Mouse (Mus musculus) large intestine, adult 2 months (tissue): ENCODE results near the gene Nr1h2. TPM values are rescaled to one million over a fixed set of nuclear protein-coding genes. Genes with fewer than 3 reads are reported as not detected.
A peak's percentile ranks its signal among the peaks of the same experiment; 100 is the strongest.

Experiments used
- DNase-seq: peaks from one replicate; pipeline ENCODE4 v3.0.0-alpha.2; 2012; ENCODE audit warnings: low read depth, low spot score
- WGBS: fragments of 180-500 bp; shearing (Covaris S2); methylation state at CpG from one replicate; pipeline ENCODE4 v1.1.7; 2018; 5-methylcytosine and 5-hydroxymethylcytosine counted together
- polyA plus RNA-seq: library from polyadenylated mRNA; depleted of rRNA; stranded (reverse); fragments of >200 nt; gene quantifications from 2 replicates; pipeline ENCODE4 v1.2.3, GENCODE M21; 2012

Nr1h2 gene
- polyA plus RNA-seq, 1 experiment: 163 TPM

- whole genome bisulfite sequencing: 90% methylated on average over 31 of the region's 31 CpGs
- DNase-seq: no peak
These were observed 1.4 kb downstream of the Nr1h2 start for GRCm38 (mm10) chr7:44552141-44552908.

GRCm38 (mm10) chr7:44551731-44552130 lies 2.0 kb downstream of the Nr1h2 start:
- 90% methylated on average over 22 of the region's 22 CpGs for WGBS
- no peak for DNase-seq

DNA sequence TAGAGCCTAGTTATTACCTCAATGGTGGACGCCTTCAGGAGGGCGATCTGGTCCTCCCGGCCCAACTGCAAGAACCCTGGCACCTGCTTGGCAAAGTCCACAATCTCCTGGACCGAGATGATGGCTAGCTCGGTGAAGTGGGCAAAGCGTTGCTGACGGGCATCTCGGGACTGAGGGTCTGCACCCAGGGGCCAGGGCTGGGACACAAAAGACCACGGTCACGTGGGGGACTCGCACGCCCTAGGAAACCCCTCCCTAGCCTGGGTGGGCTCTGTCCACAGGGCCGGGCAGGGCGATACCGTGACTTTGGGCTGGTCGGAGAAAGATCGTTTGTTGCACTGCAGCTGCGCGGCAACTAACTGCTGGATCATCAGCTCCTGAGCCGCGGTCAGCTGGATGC lies 2.5 kb downstream of the Nr1h2 start:
- WGBS: 93% methylated on average over 21 of the region's 21 CpGs
- no peak for DNase-seq

DNA sequence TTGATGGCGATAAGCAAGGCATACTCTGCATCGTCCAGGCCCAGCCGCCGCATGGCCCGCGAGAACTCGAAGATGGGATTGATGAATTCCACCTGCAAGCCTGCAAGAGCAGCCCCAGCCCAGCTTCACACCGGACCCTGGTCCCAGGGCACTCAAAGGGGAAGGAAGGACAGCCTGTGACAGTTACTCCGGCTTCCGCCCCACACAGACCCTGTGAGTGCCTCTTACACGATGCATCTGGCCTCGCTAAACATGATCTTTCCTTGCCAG lies 3.4 kb downstream of the Nr1h2 start:
- no peak for DNase-seq
- 95% methylated on average over 12 of the region's 12 CpGs for WGBS

DNA sequence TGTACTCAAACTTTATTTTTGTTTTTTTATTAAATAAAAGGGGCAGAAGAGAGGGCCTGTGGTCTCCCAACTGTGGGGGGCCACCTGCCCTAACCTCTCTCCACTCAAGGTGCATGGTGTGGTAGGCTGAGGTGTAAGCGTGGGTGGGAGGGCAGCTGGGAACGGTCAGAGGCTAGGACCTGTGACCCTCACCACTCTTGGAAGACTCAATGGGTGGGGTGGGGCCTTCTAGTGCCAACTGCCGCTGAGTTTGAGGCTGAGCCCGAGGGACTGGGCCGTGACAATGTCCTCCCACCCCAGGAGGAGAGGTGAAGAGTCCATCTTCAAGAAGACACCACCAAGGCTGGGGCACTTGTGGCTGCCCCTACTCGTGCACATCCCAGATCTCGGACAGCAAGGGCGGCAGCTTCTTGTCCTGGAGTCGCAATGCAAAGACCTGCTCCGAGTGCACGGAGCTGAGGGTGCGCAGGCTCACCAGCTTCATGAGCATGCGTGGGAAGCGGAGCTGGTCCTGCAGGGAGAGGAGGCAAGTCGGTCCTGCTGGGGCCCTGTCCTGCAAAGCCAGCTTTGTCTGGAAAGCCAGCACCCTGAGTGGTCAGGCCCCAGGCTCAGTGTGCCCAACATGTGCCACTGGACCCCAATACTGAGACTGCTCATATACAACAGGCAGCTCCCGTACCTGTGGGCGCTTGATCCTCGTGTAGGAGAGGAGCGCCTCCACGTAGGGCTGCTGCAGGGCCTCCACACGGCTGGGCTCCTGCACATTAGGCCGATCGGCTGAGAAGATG lies 3.9 kb downstream of the Nr1h2 start:
- DNase-seq: no peak
- 93% methylated on average over 23 of the region's 23 CpGs for WGBS

DNA sequence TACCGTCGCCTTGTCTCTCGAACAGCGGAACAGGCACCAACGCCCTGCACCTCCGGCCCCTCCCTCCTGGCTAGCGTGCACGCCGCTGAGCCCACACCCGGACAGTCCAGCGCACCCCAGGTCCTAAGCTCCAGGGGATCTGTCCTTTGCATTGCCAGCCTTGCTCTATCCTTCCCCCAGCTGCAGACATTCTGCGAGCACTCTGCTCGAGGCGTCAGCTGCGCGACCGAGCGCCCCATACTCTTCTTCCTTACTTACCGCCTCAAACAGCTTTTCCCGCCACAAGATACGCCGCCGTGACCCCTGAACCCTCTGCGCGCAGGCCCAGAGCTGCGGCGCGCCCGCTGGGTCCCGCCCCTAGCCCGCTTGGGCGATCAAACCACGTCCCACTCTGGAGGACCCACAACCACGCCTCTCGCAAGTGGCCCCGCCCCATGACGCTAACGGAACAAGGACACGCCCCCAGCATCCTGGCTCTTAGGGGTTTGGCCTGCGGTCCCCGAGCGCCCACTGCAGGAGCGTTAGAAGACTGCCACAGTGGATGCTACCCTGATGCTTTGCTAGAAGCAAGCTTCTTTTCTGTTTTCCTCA lies 5.2 kb downstream of the Nr1h2 start, which contains the start of gene Pold1:
Gene Pold1, minus strand, starts transcription at position 353 of the 591 bp plus-strand sequence.
- DNase-seq: peak; percentile 99

DNA sequence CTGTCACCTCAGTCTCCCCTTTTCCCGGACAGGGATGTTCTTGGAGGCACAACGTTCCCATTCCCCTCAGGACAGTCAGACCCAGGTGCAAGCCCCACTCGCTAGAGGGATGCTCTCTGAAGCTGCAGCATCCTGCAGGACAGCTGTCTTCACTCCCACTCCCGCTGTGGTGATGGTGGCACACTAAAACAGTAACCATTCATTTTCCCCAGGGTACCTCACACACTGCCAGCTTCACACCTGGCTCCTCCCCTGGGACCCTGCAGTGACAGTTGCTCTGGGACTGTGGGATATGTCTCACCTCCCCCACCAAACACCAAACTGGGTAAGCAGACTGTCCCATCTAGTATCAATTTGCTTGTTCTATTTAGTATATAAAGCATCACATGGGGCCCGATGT lies 6.0 kb downstream of the Nr1h2 start:
- no peak for DNase-seq
- 14% methylated on average over 5 of the region's 5 CpGs for WGBS

More for the DNA sequence above, 5.2 kb downstream of the Nr1h2 start, which contains the start of gene Pold1:
- WGBS: under 1% methylated on average over 43 of the region's 43 CpGs

- no peak for DNase-seq
- 88% methylated on average over 13 of the region's 13 CpGs for WGBS
These were observed 6.7 kb downstream of the Nr1h2 start for GRCm38 (mm10) chr7:44547041-44547440.

GRCm38 (mm10) chr7:44546274-44546673 lies 7.5 kb downstream of the Nr1h2 start:
- DNase-seq: no peak
- 94% methylated on average over 3 of the region's 3 CpGs for WGBS

DNA sequence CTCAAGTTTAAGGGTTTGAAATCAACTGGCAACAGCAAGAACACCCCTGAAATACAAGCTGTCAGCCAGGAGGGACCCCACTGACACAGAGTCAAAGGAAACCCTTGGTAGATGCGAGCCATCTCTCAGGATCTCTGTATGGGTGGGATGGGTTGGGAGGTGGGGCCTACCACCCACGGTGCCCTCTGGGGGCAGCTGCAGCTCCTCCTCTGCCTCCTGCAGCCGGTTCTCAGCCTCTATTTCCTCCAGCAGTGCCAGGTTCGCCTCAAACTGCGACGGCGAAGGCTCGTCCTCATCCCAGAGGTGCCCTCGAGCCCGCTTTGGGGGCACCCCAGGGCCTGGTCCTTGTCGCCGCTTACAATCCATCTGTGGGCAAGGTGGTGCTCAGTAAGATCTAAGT lies 10.7 kb downstream of the Nr1h2 start:
- DNase-seq: no peak
- WGBS: 82% methylated on average over 12 of the region's 12 CpGs

GRCm38 (mm10) chr7:44542555-44542954 lies 11.2 kb downstream of the Nr1h2 start:
- 89% methylated on average over 11 of the region's 11 CpGs for WGBS
- no peak for DNase-seq

DNA sequence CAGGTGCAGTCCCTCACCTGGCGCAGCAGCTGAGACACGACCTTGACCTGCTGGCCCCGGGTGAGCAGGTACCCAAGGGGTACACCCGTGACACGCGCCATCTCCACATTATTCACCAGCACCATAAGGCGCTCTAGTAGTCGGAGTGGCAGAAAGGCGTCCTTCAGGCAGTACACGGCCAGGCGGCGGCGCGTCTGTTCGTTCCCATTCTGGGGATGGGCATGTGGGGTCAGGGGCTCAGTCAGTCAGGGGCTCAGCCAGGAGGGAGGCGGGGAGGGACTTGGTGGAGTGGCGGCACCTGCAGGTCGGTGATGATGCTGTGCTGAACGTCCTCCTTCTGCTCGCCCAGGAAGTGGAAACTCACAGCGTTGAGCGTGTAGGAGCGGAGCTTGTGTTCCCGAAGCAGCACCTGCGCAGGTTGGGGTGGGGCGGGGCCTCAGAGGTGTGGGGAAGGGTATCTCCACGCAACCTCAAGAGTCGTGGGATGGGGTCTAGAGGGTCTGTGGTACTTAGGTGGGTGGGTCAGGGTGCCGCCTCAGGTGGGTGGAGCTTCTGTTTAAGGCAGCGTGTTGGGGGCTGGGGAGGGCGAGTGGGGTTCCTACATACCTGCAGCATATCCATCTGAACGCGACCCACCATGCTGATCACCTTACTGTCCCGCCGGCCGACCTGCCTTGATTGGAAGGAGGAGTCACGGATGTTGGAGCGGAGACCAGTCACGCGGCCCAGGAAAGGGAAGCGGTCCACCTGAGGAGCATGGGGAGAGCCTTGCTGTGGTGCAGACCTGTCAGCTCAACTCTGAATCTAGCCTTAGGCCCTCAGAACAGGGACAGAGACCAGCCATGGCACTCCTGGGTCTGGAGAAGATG lies 14.8 kb downstream of the Nr1h2 start:
- no peak for DNase-seq
- WGBS: 92% methylated on average over 41 of the region's 41 CpGs

- no peak for DNase-seq
- 92% methylated on average over 13 of the region's 13 CpGs for WGBS
These were observed 16.3 kb downstream of the Nr1h2 start for GRCm38 (mm10) chr7:44537496-44537895.

- DNase-seq: no peak
- 81% methylated on average over 7 of the region's 7 CpGs for WGBS
These were observed 16.7 kb downstream of the Nr1h2 start for GRCm38 (mm10) chr7:44537009-44537408.

- DNase-seq: no peak
- WGBS: 68% methylated on average over 6 of the region's 6 CpGs
These were observed 17.2 kb downstream of the Nr1h2 start for GRCm38 (mm10) chr7:44536590-44536968.

DNA sequence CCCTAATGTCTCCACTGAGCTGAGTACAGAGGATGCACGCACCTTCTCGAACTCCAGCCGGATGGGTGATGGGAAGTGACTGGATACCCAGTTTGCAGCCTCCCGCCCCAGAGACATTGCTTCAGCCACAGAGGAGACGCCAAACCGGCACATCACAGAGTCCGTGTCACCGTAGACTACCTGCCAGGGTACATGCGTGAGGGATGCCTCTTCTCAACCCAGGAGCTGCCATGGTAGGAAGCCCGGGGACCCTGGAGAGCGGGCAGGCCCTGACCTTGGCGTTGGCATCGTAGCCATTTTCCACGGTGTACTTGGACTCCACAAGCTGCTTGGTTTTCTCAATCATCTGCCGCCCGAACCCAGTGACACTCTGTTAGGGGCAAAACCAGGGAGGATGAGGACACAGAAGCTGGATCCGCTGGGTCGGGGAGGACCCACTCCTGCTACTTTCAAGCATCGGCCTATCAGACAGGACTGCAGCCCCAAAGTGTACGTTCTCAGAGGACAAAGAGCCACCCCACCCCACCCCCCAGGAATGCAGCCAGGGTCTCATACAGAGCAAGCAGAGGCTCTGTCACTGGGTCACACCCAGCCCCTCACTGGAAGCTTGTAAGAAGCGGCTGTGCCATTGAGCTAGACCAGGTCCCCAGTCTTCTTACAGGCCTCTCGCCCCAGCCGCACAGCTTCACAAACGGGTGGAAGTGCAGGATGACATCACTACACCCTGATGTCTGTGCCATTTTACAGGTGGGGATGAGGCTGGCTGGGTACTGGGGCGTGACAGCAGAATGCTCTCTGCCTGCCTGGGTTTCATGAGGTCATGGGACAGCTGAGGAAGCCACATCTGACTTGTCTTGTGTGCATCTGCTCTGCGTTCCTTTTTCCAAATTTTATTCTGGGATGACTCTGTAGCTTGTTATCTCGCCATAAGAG lies 17.8 kb downstream of the Nr1h2 start:
- 93% methylated on average over 27 of the region's 27 CpGs for WGBS
- DNase-seq: no peak

DNA sequence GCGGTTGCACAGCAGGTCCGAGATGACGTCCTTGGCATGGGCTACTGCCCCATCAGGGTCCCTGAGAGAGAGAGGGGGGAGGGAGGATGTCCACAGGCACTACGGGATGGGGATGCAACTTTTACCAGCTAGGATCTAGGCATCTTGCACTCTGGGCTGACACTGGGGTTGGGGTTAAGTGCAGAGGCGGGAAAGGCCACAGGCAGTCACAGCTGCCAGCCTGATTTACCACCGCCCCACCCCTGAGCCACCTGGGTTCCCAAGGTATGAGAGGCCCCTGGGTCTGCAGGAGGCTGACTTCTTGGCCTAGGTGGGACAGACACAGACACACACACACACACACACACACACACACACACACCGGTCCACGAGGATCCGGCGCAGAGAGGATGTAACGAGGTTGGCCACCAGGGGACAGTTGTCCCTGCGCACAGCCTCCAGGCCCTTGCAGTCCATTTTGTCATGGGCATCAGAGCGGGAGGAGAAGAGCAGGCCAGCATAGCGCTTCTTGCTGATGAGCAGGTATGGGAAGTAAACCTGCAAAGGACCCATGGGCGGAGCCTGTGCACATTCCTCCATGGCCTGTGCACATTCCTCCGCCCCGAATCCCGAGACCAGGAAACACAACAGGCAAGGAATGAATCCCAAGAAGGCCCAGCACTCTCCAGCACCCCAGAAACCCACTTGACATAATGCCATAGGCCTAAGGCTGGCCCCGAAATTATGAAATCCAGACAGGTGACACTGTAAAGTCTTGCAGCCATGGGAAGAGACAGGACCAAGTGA lies 18.9 kb downstream of the Nr1h2 start:
- no peak for DNase-seq
- 86% methylated on average over 19 of the region's 19 CpGs for WGBS

DNA sequence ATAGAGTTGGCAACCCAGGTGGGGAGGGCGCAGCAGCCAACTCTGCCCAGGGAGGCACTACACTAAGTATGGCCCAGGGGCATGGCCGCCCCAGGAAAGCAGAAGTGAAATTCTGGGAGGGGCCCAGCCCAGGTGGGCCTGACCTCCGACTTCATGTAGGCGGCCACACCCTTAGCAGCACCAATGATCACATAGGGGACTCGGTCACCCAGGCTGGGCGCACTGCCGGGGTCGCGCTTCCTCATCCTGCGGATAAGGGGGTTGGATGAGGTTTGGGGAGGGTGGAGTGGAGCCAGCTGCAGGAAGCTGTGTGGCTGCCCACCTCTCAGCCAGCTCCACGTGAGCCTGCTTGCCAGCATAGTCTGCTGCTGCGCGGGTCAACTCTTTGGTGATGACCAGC lies 19.5 kb downstream of the Nr1h2 start:
- 84% methylated on average over 13 of the region's 13 CpGs for WGBS
- no peak for DNase-seq
